ENCODE assay signal across 9 mouse cellular contexts in genomic region chr17:68166397-68166796, GRCm38 (mm10).
DNase-seq lines count a peak whose midpoint lies in the region; ATAC-seq and TF ChIP-seq lines count a peak whose summit lies in the region.
"Had no signal": no experiment of that assay in that cellular context is flagged by ENCODE, and none has a peak within 500 bp of the region (broad histone marks: within the 10 kb centered on the region; RNA-seq: fewer than 3 reads in every experiment).

No protein-coding gene starts in this region.

- H3K4me3 ChIP-seq in layer of hippocampus, adult 2 months: no peak overlapping the region
- H3K4me3 ChIP-seq in embryonic facial prominence, embryonic 14.5 days (ENCODE audit: low read depth, low read length): no peak overlapping the region
- H3K4me3 ChIP-seq: hindbrain, embryonic 15.5 days had no signal

- H3K9me3 ChIP-seq in embryonic facial prominence, embryonic 14.5 days (ENCODE audit: control insufficient read depth, low read length): no peaks in the 10 kb centered on the region
- H3K9me3 ChIP-seq: hindbrain, embryonic 15.5 days had no signal

- 67% methylated on average over 4 of the region's 4 CpGs for WGBS in embryonic facial prominence, embryonic 14.5 days

- no peaks in the 10 kb centered on the region for H3K36me3 ChIP-seq in embryonic facial prominence, embryonic 14.5 days (ENCODE audit: control insufficient read depth, insufficient read depth, low read length)
- H3K36me3 ChIP-seq: hindbrain, embryonic 15.5 days had no signal

- no peak overlapping the region for H3K27ac ChIP-seq in layer of hippocampus, adult 2 months
- H3K27ac ChIP-seq in embryonic facial prominence, embryonic 14.5 days (replicated peaks; ENCODE audit: low read depth, low read length): no peak overlapping the region
- H3K27ac ChIP-seq: hindbrain, embryonic 15.5 days had no signal

- DNase-seq in adrenal gland, postnatal 10 days: peak; percentile 16
- DNase-seq in adrenal gland, adult 8-10 months: no peak
- peak in 1 of 2 experiments; percentile 26 for DNase-seq in layer of hippocampus, adult 2 months (ENCODE audit: low spot score in 2 of 2)
- DNase-seq in layer of hippocampus, postnatal 36 days: no peak
- peak; percentile 75 for DNase-seq in embryonic facial prominence, embryonic 14.5 days (ENCODE audit: low spot score)
- DNase-seq in lung, postnatal 10 days: peak; percentile 27
- no peak for DNase-seq in spleen, postnatal 36 days (ENCODE audit: low spot score in 2 of 2)

- no peak overlapping the region for H3K4me2 ChIP-seq in embryonic facial prominence, embryonic 14.5 days (ENCODE audit: low read depth, low read length)
- H3K4me2 ChIP-seq: hindbrain, embryonic 15.5 days had no signal

- no peak for ATAC-seq in embryonic facial prominence, embryonic 14.5 days (ENCODE audit: low read depth)
- no peak for ATAC-seq in activated CD4-positive, CD25-positive, alpha-beta regulatory T cell, adult 4 months

- H3K4me1 ChIP-seq in embryonic facial prominence, embryonic 14.5 days (ENCODE audit: control insufficient read depth, insufficient read depth, low read length): peaks cover 32% of the 10 kb centered on the region

- no peaks in the 10 kb centered on the region for H3K27me3 ChIP-seq in embryonic facial prominence, embryonic 14.5 days (replicated peaks; ENCODE audit: control insufficient read depth, insufficient read depth, low read length)
- H3K27me3 ChIP-seq: hindbrain, embryonic 15.5 days had no signal

- TF ChIP-seq CTCF in layer of hippocampus, adult 2 months (conservative IDR thresholded peaks at IDR 0.05): peak; percentile 87

- H3K9ac ChIP-seq in embryonic facial prominence, embryonic 14.5 days (ENCODE audit: low read depth, low read length): no peak overlapping the region
- H3K9ac ChIP-seq: hindbrain, embryonic 15.5 days had no signal

Comparison
In these comparisons a context has a peak if more than half of its experiments do, and no peak if none do; other contexts are left out.
1. DNase-seq: peak in adrenal gland, postnatal 10 days (single experiment), embryonic facial prominence, embryonic 14.5 days (single experiment) and lung, postnatal 10 days (single experiment); none in adrenal gland, adult 8-10 months (single experiment), layer of hippocampus, postnatal 36 days (0 of 2) and spleen, postnatal 36 days (0 of 2).